Mouse (Mus musculus) liver, adult 2 months (tissue): ENCODE measurements around the gene Smg6.

Experiments used
- CTCF ChIP-seq: fragments of 200-500 bp; IDR thresholded peaks from 2 replicates; pipeline ENCODE4 v1.5.1; 2011; ENCODE audit warnings: low read depth, low read length, control low read depth
- POLR2A ChIP-seq: fragments of 200-500 bp; IDR thresholded peaks from 2 replicates; pipeline ENCODE4 v1.6.1; 2011; ENCODE audit warnings: low read length, control low read depth; ENCODE audit not compliant: insufficient read depth; ENCODE audit errors: extremely low read depth

GRCm38 (mm10) chr11:75173095-75173798 lies 247.6 kb downstream of the Smg6 start:
- no peak for TF ChIP-seq CTCF
- no peak for TF ChIP-seq POLR2A
